Mouse (Mus musculus) neural tube, embryonic 10.5 days (tissue): Measurements from ENCODE around the gene Cox7a2.
A peak's percentile ranks its signal among the peaks of the same experiment; 100 is the strongest.

Source experiments
- DNase-seq: peaks from one replicate; pipeline ENCODE4 v3.0.0-alpha.2; 2017; ENCODE audit warnings: low spot score; ENCODE audit errors: extremely low spot score

Cox7a2 gene

GRCm38 (mm10) chr9:79759385-79760005, at the start of gene Cox7a2:
Cox7a2 (minus strand) TSS chr9:79759878.
- DNase-seq: peak; percentile 94

GRCm38 (mm10) chr9:79809411-79809810, 49.7 kb upstream of the Cox7a2 start:
- no peak for DNase-seq

GRCm38 (mm10) chr9:79807178-79807577, 47.5 kb upstream of the Cox7a2 start:
- no peak for DNase-seq

GRCm38 (mm10) chr9:79806317-79807075, 46.8 kb upstream of the Cox7a2 start:
- no peak for DNase-seq

- no peak for DNase-seq
Observed at GRCm38 (mm10) chr9:79805426-79805825, 45.7 kb upstream of the Cox7a2 start.

GRCm38 (mm10) chr9:79796461-79797135, 36.9 kb upstream of the Cox7a2 start:
- no peak for DNase-seq

GRCm38 (mm10) chr9:79795076-79795475, 35.4 kb upstream of the Cox7a2 start:
- no peak for DNase-seq

- DNase-seq: peak; percentile 90
Observed at GRCm38 (mm10) chr9:79792841-79793835, 33.5 kb upstream of the Cox7a2 start, which contains the start of gene Tmem30a. Tmem30a (minus strand) TSS chr9:79793507.

GRCm38 (mm10) chr9:79785794-79786085, 26.1 kb upstream of the Cox7a2 start:
- no peak for DNase-seq

GRCm38 (mm10) chr9:79784934-79785793, 25.5 kb upstream of the Cox7a2 start:
- no peak for DNase-seq

GRCm38 (mm10) chr9:79784439-79784838, 24.8 kb upstream of the Cox7a2 start:
- DNase-seq: no peak

GRCm38 (mm10) chr9:79779354-79779753, 19.7 kb upstream of the Cox7a2 start:
- no peak for DNase-seq

- no peak for DNase-seq
Observed at GRCm38 (mm10) chr9:79766991-79767545, 7.4 kb upstream of the Cox7a2 start.

- no peak for DNase-seq
Observed at GRCm38 (mm10) chr9:79765329-79765728, 5.7 kb upstream of the Cox7a2 start.

- no peak for DNase-seq
Observed at GRCm38 (mm10) chr9:79762519-79762918, 2.8 kb upstream of the Cox7a2 start.

GRCm38 (mm10) chr9:79760076-79760475, 398 bp upstream of the Cox7a2 start:
- DNase-seq: peak; percentile 51

- DNase-seq: no peak
Observed at GRCm38 (mm10) chr9:79755311-79755710, 4.4 kb downstream of the Cox7a2 start.

GRCm38 (mm10) chr9:79751846-79752245, 7.8 kb downstream of the Cox7a2 start:
- DNase-seq: no peak

- no peak for DNase-seq
Observed at GRCm38 (mm10) chr9:79750709-79751108, 9.0 kb downstream of the Cox7a2 start.

- DNase-seq: no peak
Observed at GRCm38 (mm10) chr9:79745036-79745435, 14.6 kb downstream of the Cox7a2 start.
